Mouse (Mus musculus): ENCODE measurements at regions not wholly inside any gene's neighbourhood (a gene's known extent, or its start where the extent isn't known, plus 50 kb on each side); places are given as distances from the start of the nearest gene placed in this dataset.
"Not testable (repeated sequence)": the region's sequence is repeated elsewhere in the genome, so short reads cannot be mapped to it uniquely, and the experiment has no call there.

DNA sequence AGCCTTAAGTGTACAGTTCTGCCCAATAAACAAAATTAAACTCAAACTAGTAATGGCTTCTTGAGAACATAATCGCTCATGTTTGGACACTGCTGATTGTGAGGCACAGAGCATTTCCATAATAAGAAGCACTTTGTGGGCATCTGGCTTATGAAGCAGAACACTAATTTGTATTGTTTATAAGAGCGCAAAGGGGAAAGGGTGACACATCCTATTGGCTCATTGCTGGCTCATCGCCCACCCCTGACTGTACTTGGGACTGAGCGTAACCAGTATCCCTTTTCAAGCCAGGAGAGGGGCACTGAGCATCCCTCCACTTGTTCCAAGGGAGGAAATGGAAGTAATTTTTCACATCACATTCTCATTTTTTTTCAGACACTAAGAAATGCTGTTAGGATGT is 288.0 kb downstream of the Sfmbt2 start:
- ATAC-seq (ENCODE audit: low FRiP score, low TSS enrichment): no peak
- whole genome bisulfite sequencing: 92% methylated on average over 4 of the region's 4 CpGs
- Histone ChIP-seq H3K4me3 (ENCODE audit: low read length) (no peak overlapping the region), H3K4me1 (ENCODE audit: control insufficient read depth, insufficient read depth, low read length) (no peaks in the 10 kb centered on the region), H3K9me3 (ENCODE audit: control insufficient read depth, low read length) (no peaks in the 10 kb centered on the region), H3K9ac (ENCODE audit: low read depth, low read length) (no peak overlapping the region), H3K27me3 (ENCODE audit: control insufficient read depth, insufficient read depth, low read length) (no peaks in the 10 kb centered on the region), H3K4me2 (replicated peaks; ENCODE audit: low read depth, low read length) (no peak overlapping the region), H3K36me3 (ENCODE audit: control insufficient read depth, insufficient read depth, low read length) (no peaks in the 10 kb centered on the region), H3K27ac (ENCODE audit: low read depth, low read length) (no peak overlapping the region)

GRCm38 (mm10) chr2:10667915-10668314 is 297.6 kb downstream of the Sfmbt2 start:
- H3K4me2 ChIP-seq (replicated peaks; ENCODE audit: low read depth, low read length); H3K9ac ChIP-seq (ENCODE audit: low read depth, low read length); H3K4me3 ChIP-seq (ENCODE audit: low read length); H3K9me3 ChIP-seq (ENCODE audit: control insufficient read depth, low read length); ATAC-seq (ENCODE audit: low FRiP score, low TSS enrichment); H3K36me3 ChIP-seq (ENCODE audit: control insufficient read depth, insufficient read depth, low read length); H3K27ac ChIP-seq (ENCODE audit: low read depth, low read length); H3K4me1 ChIP-seq (ENCODE audit: control insufficient read depth, insufficient read depth, low read length); H3K27me3 ChIP-seq (ENCODE audit: control insufficient read depth, insufficient read depth, low read length): not testable (repeated sequence)
- WGBS: 78% methylated on average over 1 of the region's 1 CpGs

GRCm38 (mm10) chr2:10670423-10671298 is 300.4 kb downstream of the Sfmbt2 start:
- Histone ChIP-seq H3K27me3 (ENCODE audit: control insufficient read depth, insufficient read depth, low read length) (no peaks in the 10 kb centered on the region), H3K9me3 (ENCODE audit: control insufficient read depth, low read length) (no peaks in the 10 kb centered on the region), H3K27ac (ENCODE audit: low read depth, low read length) (no peak overlapping the region), H3K36me3 (ENCODE audit: control insufficient read depth, insufficient read depth, low read length) (no peaks in the 10 kb centered on the region), H3K4me1 (ENCODE audit: control insufficient read depth, insufficient read depth, low read length) (peaks cover 8% of the 10 kb centered on the region; the same call in 1 of the 2 replicates), H3K9ac (ENCODE audit: low read depth, low read length) (no peak overlapping the region), H3K4me3 (ENCODE audit: low read length) (no peak overlapping the region), H3K4me2 (replicated peaks; ENCODE audit: low read depth, low read length) (no peak overlapping the region)
- WGBS: 11% methylated on average over 7 of the region's 7 CpGs
- ATAC-seq (ENCODE audit: low FRiP score, low TSS enrichment): peak; percentile 60; the same call in 1 of the 2 replicates

GRCm38 (mm10) chr2:10671299-10671632 is 301.0 kb downstream of the Sfmbt2 start:
- no peaks in the 10 kb centered on the region for H3K27me3 ChIP-seq (ENCODE audit: control insufficient read depth, insufficient read depth, low read length)
- no peak overlapping the region for H3K4me2 ChIP-seq (replicated peaks; ENCODE audit: low read depth, low read length)
- H3K9me3 ChIP-seq (ENCODE audit: control insufficient read depth, low read length): no peaks in the 10 kb centered on the region
- ATAC-seq (ENCODE audit: low FRiP score, low TSS enrichment): peak; percentile 25; the same call in 1 of the 2 replicates
- H3K36me3 ChIP-seq (ENCODE audit: control insufficient read depth, insufficient read depth, low read length): no peaks in the 10 kb centered on the region
- no peak overlapping the region for H3K9ac ChIP-seq (ENCODE audit: low read depth, low read length)
- H3K27ac ChIP-seq (ENCODE audit: low read depth, low read length): no peak overlapping the region
- H3K4me1 ChIP-seq (ENCODE audit: control insufficient read depth, insufficient read depth, low read length): peaks cover 8% of the 10 kb centered on the region; the same call in 1 of the 2 replicates
- 52% methylated on average over 2 of the region's 2 CpGs for WGBS
- no peak overlapping the region for H3K4me3 ChIP-seq (ENCODE audit: low read length)

GRCm38 (mm10) chr2:10672196-10672595 is 301.9 kb downstream of the Sfmbt2 start:
- H3K9ac ChIP-seq (ENCODE audit: low read depth, low read length): no peak overlapping the region
- ATAC-seq (ENCODE audit: low FRiP score, low TSS enrichment): no peak
- 80% methylated on average over 4 of the region's 4 CpGs for WGBS

GRCm38 (mm10) chr2:10674738-10675349 is 304.5 kb downstream of the Sfmbt2 start:
- H3K4me1 ChIP-seq (ENCODE audit: control insufficient read depth, insufficient read depth, low read length): peaks cover 8% of the 10 kb centered on the region; the same call in 1 of the 2 replicates
- no peaks in the 10 kb centered on the region for H3K9me3 ChIP-seq (ENCODE audit: control insufficient read depth, low read length)
- no peaks in the 10 kb centered on the region for H3K27me3 ChIP-seq (ENCODE audit: control insufficient read depth, insufficient read depth, low read length)
- no peak overlapping the region for H3K27ac ChIP-seq (ENCODE audit: low read depth, low read length)
- no peak overlapping the region for H3K9ac ChIP-seq (ENCODE audit: low read depth, low read length)
- no peak overlapping the region for H3K4me2 ChIP-seq (replicated peaks; ENCODE audit: low read depth, low read length)
- 0 out of 2 replicates have a peak, but pooled peaks have one; percentile 32 for ATAC-seq (ENCODE audit: low FRiP score, low TSS enrichment)
- H3K36me3 ChIP-seq (ENCODE audit: control insufficient read depth, insufficient read depth, low read length): no peaks in the 10 kb centered on the region
- no peak overlapping the region for H3K4me3 ChIP-seq (ENCODE audit: low read length)
- 21% methylated on average over 6 of the region's 6 CpGs for WGBS

More at GRCm38 (mm10) chr2:10672196-10672595, 301.9 kb downstream of the Sfmbt2 start:
- no peak overlapping the region for H3K27ac ChIP-seq (ENCODE audit: low read depth, low read length)
- no peaks in the 10 kb centered on the region for H3K36me3 ChIP-seq (ENCODE audit: control insufficient read depth, insufficient read depth, low read length)
- H3K4me2 ChIP-seq (replicated peaks; ENCODE audit: low read depth, low read length): no peak overlapping the region
- H3K27me3 ChIP-seq (ENCODE audit: control insufficient read depth, insufficient read depth, low read length): no peaks in the 10 kb centered on the region
- peaks cover 8% of the 10 kb centered on the region; the same call in 1 of the 2 replicates for H3K4me1 ChIP-seq (ENCODE audit: control insufficient read depth, insufficient read depth, low read length)
- H3K9me3 ChIP-seq (ENCODE audit: control insufficient read depth, low read length): no peaks in the 10 kb centered on the region
- H3K4me3 ChIP-seq (ENCODE audit: low read length): no peak overlapping the region

- WGBS: 35% methylated on average over 10 of the region's 10 CpGs
- no peak for ATAC-seq (ENCODE audit: low FRiP score, low TSS enrichment)
- no peak overlapping the region for H3K27ac ChIP-seq (ENCODE audit: low read depth, low read length)
Observed at GRCm38 (mm10) chr2:10701459-10701858, 331.1 kb downstream of the Sfmbt2 start.

DNA sequence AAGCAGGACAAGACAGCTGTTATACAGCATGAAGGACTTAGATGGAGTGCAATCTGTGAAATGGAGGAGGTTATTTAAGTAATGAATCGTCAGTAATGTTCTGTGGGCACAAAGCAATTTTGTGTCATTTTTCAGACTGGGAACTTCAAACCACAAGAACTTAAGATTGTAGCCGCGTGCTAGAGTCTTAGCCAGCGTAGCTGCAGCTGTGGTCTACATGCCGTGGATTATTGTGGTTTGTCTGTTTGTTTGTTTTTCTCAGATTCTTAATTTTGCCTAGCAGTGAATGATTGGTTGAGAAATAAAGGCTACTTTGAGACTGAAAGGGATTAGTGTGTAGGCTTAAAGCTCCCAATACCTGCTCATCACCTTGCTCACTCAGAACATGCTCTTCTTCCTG is 348.1 kb downstream of the Sfmbt2 start:
- WGBS: 85% methylated on average over 5 of the region's 5 CpGs
- Histone ChIP-seq H3K9me3 (ENCODE audit: control insufficient read depth, low read length) (no peaks in the 10 kb centered on the region), H3K9ac (ENCODE audit: low read depth, low read length) (no peak overlapping the region), H3K27me3 (ENCODE audit: control insufficient read depth, insufficient read depth, low read length) (no peaks in the 10 kb centered on the region), H3K4me3 (ENCODE audit: low read length) (no peak overlapping the region), H3K4me1 (ENCODE audit: control insufficient read depth, insufficient read depth, low read length) (no peaks in the 10 kb centered on the region), H3K27ac (ENCODE audit: low read depth, low read length) (no peak overlapping the region), H3K36me3 (ENCODE audit: control insufficient read depth, insufficient read depth, low read length) (no peaks in the 10 kb centered on the region), H3K4me2 (replicated peaks; ENCODE audit: low read depth, low read length) (no peak overlapping the region)
- no peak for ATAC-seq (ENCODE audit: low FRiP score, low TSS enrichment)

More at GRCm38 (mm10) chr2:10701459-10701858, 331.1 kb downstream of the Sfmbt2 start:
- Histone ChIP-seq H3K9me3 (ENCODE audit: control insufficient read depth, low read length) (no peaks in the 10 kb centered on the region), H3K4me2 (replicated peaks; ENCODE audit: low read depth, low read length) (no peak overlapping the region), H3K27me3 (ENCODE audit: control insufficient read depth, insufficient read depth, low read length) (no peaks in the 10 kb centered on the region), H3K36me3 (ENCODE audit: control insufficient read depth, insufficient read depth, low read length) (no peaks in the 10 kb centered on the region), H3K4me1 (ENCODE audit: control insufficient read depth, insufficient read depth, low read length) (no peaks in the 10 kb centered on the region), H3K9ac (ENCODE audit: low read depth, low read length) (no peak overlapping the region), H3K4me3 (ENCODE audit: low read length) (no peak overlapping the region)

GRCm38 (mm10) chr2:10734337-10734736 is 364.0 kb downstream of the Sfmbt2 start:
- WGBS: 94% methylated on average over 5 of the region's 5 CpGs
- H3K27me3 ChIP-seq (ENCODE audit: control insufficient read depth, insufficient read depth, low read length); H3K4me1 ChIP-seq (ENCODE audit: control insufficient read depth, insufficient read depth, low read length); H3K4me3 ChIP-seq (ENCODE audit: low read length); H3K27ac ChIP-seq (ENCODE audit: low read depth, low read length); H3K9ac ChIP-seq (ENCODE audit: low read depth, low read length); H3K9me3 ChIP-seq (ENCODE audit: control insufficient read depth, low read length); H3K36me3 ChIP-seq (ENCODE audit: control insufficient read depth, insufficient read depth, low read length); H3K4me2 ChIP-seq (replicated peaks; ENCODE audit: low read depth, low read length); ATAC-seq (ENCODE audit: low FRiP score, low TSS enrichment): not testable (repeated sequence)

Data from kidney, embryonic 14.5 days (tissue).